Mouse (Mus musculus): ENCODE measurements around the gene Fgd6. TPM values are rescaled to one million over a fixed set of nuclear protein-coding genes. Genes with fewer than 3 reads are reported as not detected.
A peak's percentile ranks its signal among the peaks of the same experiment; 100 is the strongest.

Fgd6 gene
- polyA plus RNA-seq (2015; fragmentation: Nextera tagmentation; extraction: Ambion mirVana) = 1.7 and 2.2 TPM in 2 replicates

DNA sequence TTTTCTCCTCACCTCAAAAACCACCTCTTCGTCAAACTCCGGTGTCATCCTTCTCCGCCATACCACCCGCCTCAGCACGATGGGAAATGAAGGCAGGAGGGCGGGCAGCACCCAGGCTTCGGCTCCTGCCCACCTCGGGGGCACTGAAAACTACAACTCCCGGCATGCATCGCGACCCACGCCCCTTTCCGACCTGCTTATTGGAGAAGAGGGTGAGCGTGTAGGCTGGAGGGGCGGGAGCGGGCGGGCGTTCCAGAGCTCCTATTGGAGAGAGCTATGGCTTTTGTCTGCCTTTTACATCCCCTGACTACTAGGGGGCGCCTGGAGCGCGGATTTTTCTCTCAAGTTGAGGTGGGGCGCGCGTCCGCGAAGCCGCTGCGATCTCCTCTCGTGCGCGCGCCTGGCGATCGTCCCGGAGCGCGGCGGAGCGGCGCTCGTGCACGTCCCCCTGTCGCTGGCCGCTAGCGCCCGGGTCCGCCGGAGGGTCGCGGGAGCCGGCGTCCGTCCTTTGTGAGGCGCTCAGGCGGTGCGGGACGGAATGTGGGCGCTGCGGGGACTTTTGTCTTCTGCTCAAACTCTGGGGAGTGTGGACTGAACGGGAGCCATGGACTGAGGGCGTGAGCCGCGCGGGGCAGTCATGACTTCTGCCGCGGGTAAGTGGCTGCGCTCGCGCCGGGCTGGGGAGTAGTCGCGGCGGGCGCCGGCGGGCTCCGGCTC lies at the start of gene Fgd6, which contains the start of gene Vezt:
TSS of gene Fgd6 (plus strand) at position 344 of the 717 bp plus-strand sequence.
TSS of gene Vezt (minus strand) at position 160 of the 717 bp plus-strand sequence.
- TF ChIP-seq CTCF (IDR thresholded peaks at IDR 0.05; ENCODE audit: low read depth) = peak; percentile 84
- no peak for TF ChIP-seq EP300 (optimal IDR thresholded peaks at IDR 0.05)
- Histone ChIP-seq H3K27ac (replicated peaks) (peak within 1 kb of the TSS; percentile 82), H3K9ac (ENCODE audit: low read length) (peak within 1 kb of the TSS; percentile 88), H3K4me3 (ENCODE audit: low read depth, low read length) (peak within 1 kb of the TSS; percentile 85), H3K36me3 (ENCODE audit: control insufficient read depth, insufficient read depth, low read length) (no peaks in the 10 kb centered on the region), H3K9me3 (ENCODE audit: control insufficient read depth, low read length) (no peaks in the 10 kb centered on the region), H3K4me1 (replicated peaks; ENCODE audit: control insufficient read depth, insufficient read depth) (0 out of 2 replicates have a peak, but pooled peaks cover 3% of the 10 kb centered on the region), H3K27me3 (ENCODE audit: control insufficient read depth, insufficient read depth, low read length) (no peaks in the 10 kb centered on the region), H3K4me2 (replicated peaks; ENCODE audit: low read depth) (peak within 1 kb of the TSS; percentile 78)
- DNase-seq (ENCODE audit: low spot score) (peak; percentile 99), ATAC-seq (ENCODE audit: low FRiP score, low TSS enrichment) (peak; percentile 99)
- WGBS = 1% methylated on average over 77 of the region's 77 CpGs

DNA sequence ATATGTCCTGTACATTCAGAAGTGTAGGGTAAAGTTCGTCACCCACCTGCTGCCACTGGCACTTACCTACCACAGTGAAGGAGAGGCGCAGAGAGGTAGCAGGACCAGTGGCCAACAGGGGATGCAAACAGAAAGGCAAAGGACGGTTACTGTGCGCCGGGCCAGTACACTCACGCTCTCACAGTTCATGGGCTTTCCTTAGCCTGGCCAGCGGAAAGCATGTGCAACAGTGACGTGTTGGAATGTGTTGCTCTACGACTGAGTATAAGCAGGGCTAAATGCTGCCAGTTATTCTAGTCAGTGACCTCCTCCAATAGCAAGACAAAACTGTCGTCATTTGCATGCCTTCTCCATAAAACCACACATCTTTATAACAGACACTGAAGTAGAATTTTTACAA lies 41.7 kb upstream of the Fgd6 start:
- ATAC-seq (ENCODE audit: low FRiP score, low TSS enrichment) = no peak
- TF ChIP-seq CTCF (IDR thresholded peaks at IDR 0.05; ENCODE audit: low read depth) (no peak), EP300 (optimal IDR thresholded peaks at IDR 0.05) (no peak)
- no peaks in the 10 kb centered on the region for H3K27me3 ChIP-seq (ENCODE audit: control insufficient read depth, insufficient read depth, low read length)
- H3K4me2 ChIP-seq (replicated peaks; ENCODE audit: low read depth) = no peak overlapping the region
- H3K9ac ChIP-seq (ENCODE audit: low read length) = no peak overlapping the region
- WGBS = 93% methylated on average over 10 of the region's 10 CpGs
- peaks cover 21% of the 10 kb centered on the region for H3K36me3 ChIP-seq (ENCODE audit: control insufficient read depth, insufficient read depth, low read length)
- H3K27ac ChIP-seq (replicated peaks) = no peak overlapping the region
- no peaks in the 10 kb centered on the region for H3K4me1 ChIP-seq (replicated peaks; ENCODE audit: control insufficient read depth, insufficient read depth)
- H3K4me3 ChIP-seq (ENCODE audit: low read depth, low read length) = no peak overlapping the region
- no peaks in the 10 kb centered on the region for H3K9me3 ChIP-seq (ENCODE audit: control insufficient read depth, low read length)
- no peak for DNase-seq (ENCODE audit: low spot score)

DNA sequence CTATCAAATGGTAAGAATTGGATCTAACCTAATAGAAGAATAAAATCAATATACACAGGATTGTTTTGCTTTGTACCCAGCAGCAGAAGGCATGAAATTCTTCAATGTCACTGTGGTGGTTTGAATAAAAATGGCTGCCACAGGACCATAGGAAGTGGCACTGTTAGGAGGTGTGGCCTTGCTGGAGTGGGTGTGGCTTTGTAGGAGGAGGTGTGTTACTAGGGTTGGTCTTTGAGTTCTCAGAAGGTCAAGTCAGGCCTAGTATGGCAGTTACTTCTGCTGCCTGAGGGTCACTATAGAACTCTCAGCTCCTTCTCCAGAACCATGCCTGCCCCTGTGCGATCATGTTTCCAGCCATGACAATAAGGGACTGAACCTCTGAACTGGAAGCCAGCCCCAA lies 40.7 kb upstream of the Fgd6 start:
- H3K4me2 ChIP-seq (replicated peaks; ENCODE audit: low read depth) = no peak overlapping the region
- no peaks in the 10 kb centered on the region for H3K4me1 ChIP-seq (replicated peaks; ENCODE audit: control insufficient read depth, insufficient read depth)
- no peaks in the 10 kb centered on the region for H3K9me3 ChIP-seq (ENCODE audit: control insufficient read depth, low read length)
- no peak overlapping the region for H3K4me3 ChIP-seq (ENCODE audit: low read depth, low read length)
- TF ChIP-seq EP300 (optimal IDR thresholded peaks at IDR 0.05) (no peak), CTCF (IDR thresholded peaks at IDR 0.05; ENCODE audit: low read depth) (no peak)
- 100% methylated on average over 1 of the region's 1 CpGs for WGBS
- no peak overlapping the region for H3K9ac ChIP-seq (ENCODE audit: low read length)
- no peak overlapping the region for H3K27ac ChIP-seq (replicated peaks)
- no peak for ATAC-seq (ENCODE audit: low FRiP score, low TSS enrichment)
- H3K27me3 ChIP-seq (ENCODE audit: control insufficient read depth, insufficient read depth, low read length) = no peaks in the 10 kb centered on the region
- peaks cover 21% of the 10 kb centered on the region for H3K36me3 ChIP-seq (ENCODE audit: control insufficient read depth, insufficient read depth, low read length)
- no peak for DNase-seq (ENCODE audit: low spot score)

DNA sequence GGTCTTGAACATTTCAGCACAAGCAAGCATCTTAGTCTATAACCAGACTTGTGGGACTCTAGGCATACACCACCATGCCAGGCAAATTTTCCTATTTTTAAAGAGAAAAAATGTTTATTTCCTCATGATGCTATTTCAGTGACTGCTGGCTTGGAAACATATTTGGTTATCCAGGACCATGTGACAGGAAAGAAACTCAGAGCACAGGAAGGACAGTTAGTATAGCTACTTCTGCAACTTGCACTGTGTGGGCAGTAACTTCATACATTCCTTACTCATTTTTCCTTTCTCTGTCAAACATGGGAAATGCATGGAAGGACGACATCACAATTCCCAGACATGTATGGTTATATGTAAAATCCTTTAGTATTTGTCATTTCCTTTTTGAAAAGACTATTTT lies 36.4 kb upstream of the Fgd6 start:
- Histone ChIP-seq H3K36me3 (ENCODE audit: control insufficient read depth, insufficient read depth, low read length) (peaks cover 20% of the 10 kb centered on the region), H3K4me2 (replicated peaks; ENCODE audit: low read depth) (no peak overlapping the region), H3K9ac (ENCODE audit: low read length) (no peak overlapping the region), H3K27ac (replicated peaks) (no peak overlapping the region), H3K9me3 (ENCODE audit: control insufficient read depth, low read length) (no peaks in the 10 kb centered on the region), H3K4me1 (replicated peaks; ENCODE audit: control insufficient read depth, insufficient read depth) (no peaks in the 10 kb centered on the region), H3K27me3 (ENCODE audit: control insufficient read depth, insufficient read depth, low read length) (no peaks in the 10 kb centered on the region), H3K4me3 (ENCODE audit: low read depth, low read length) (no peak overlapping the region)
- DNase-seq (ENCODE audit: low spot score) (no peak), ATAC-seq (ENCODE audit: low FRiP score, low TSS enrichment) (no peak)
- WGBS = 97% methylated on average over 1 of the region's 1 CpGs
- TF ChIP-seq CTCF (IDR thresholded peaks at IDR 0.05; ENCODE audit: low read depth) = no peak
- TF ChIP-seq EP300 (optimal IDR thresholded peaks at IDR 0.05) = no peak

DNA sequence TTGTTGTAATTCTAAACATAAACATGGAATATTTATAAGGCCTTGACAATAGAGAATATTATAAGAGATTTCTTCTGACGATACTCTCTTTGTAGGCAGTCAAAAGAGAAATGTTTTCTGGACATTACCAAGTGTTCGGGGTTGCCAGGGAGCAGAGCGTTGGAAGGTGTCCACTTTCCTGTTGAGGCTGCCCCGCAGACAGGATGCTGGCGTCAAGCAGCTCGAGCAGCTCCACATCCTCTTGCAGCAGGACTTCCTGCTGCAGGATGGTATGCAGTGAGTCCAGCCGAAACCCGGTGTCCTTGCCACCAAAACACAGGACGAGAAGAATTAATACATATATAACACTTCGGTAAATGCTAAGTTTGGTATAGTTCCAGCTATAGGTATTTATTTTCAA lies 35.6 kb upstream of the Fgd6 start:
- no peak for DNase-seq (ENCODE audit: low spot score)
- H3K4me2 ChIP-seq (replicated peaks; ENCODE audit: low read depth) = no peak overlapping the region
- H3K27me3 ChIP-seq (ENCODE audit: control insufficient read depth, insufficient read depth, low read length) = no peaks in the 10 kb centered on the region
- no peak overlapping the region for H3K27ac ChIP-seq (replicated peaks)
- no peak overlapping the region for H3K9ac ChIP-seq (ENCODE audit: low read length)
- H3K9me3 ChIP-seq (ENCODE audit: control insufficient read depth, low read length) = no peaks in the 10 kb centered on the region
- no peak overlapping the region for H3K4me3 ChIP-seq (ENCODE audit: low read depth, low read length)
- H3K4me1 ChIP-seq (replicated peaks; ENCODE audit: control insufficient read depth, insufficient read depth) = no peaks in the 10 kb centered on the region
- 88% methylated on average over 10 of the region's 10 CpGs for WGBS
- no peak for ATAC-seq (ENCODE audit: low FRiP score, low TSS enrichment)
- no peak for TF ChIP-seq EP300 (optimal IDR thresholded peaks at IDR 0.05)
- no peak for TF ChIP-seq CTCF (IDR thresholded peaks at IDR 0.05; ENCODE audit: low read depth)
- peaks cover 20% of the 10 kb centered on the region for H3K36me3 ChIP-seq (ENCODE audit: control insufficient read depth, insufficient read depth, low read length)

DNA sequence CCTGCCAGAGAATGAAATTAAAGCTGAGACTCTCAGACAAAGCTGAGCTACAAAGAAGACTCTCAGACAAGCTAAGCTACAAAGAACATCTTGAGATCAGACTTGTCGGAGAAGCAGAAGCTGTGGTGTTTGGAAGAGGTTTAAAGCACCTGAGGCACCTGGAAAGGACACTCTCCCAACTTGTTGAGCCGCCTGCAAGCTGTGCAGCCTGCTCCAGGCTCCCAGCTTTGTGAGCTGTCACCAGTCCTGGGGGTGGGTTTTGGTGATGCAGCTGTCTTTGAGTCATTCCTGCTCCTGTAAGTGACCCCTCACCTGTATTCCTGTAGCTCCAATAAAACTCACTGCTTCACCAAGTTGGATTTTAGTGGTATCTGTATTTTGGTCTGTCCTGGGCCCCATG lies 27.4 kb upstream of the Fgd6 start:
- H3K4me1 ChIP-seq (replicated peaks; ENCODE audit: control insufficient read depth, insufficient read depth) = no peaks in the 10 kb centered on the region
- H3K27ac ChIP-seq (replicated peaks) = no peak overlapping the region
- H3K9ac ChIP-seq (ENCODE audit: low read length) = no peak overlapping the region
- no peak for ATAC-seq (ENCODE audit: low FRiP score, low TSS enrichment)
- H3K27me3 ChIP-seq (ENCODE audit: control insufficient read depth, insufficient read depth, low read length) = no peaks in the 10 kb centered on the region
- peaks cover 2% of the 10 kb centered on the region; the same call in 1 of the 2 replicates for H3K36me3 ChIP-seq (ENCODE audit: control insufficient read depth, insufficient read depth, low read length)
- no peak overlapping the region for H3K4me2 ChIP-seq (replicated peaks; ENCODE audit: low read depth)
- 92% methylated on average over 2 of the region's 2 CpGs for WGBS
- H3K4me3 ChIP-seq (ENCODE audit: low read depth, low read length) = no peak overlapping the region
- TF ChIP-seq CTCF (IDR thresholded peaks at IDR 0.05; ENCODE audit: low read depth) (no peak), EP300 (optimal IDR thresholded peaks at IDR 0.05) (no peak)
- H3K9me3 ChIP-seq (ENCODE audit: control insufficient read depth, low read length) = no peaks in the 10 kb centered on the region
- DNase-seq (ENCODE audit: low spot score) = no peak
